Mouse (Mus musculus): Measurements from ENCODE around the gene Gm2a.

DNA sequence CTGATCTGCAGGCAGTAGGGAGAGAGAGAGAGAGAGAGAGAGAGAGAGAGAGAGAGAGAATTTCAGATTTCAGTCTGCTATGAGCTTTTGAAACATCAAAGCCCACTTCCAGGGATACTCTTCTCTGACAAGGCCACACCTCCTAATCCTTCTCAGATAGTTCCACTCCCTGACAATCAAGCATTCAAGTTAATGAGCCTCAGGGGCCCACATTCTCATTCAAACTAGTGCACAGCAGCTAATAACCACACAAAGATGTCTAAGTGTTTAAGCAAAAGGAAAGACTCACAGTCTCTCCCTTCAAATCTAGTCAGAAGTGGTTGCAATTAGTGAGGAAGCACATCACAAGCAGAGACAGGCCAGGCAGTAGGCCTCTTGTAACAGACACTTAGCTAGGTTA is 22.4 kb downstream of the Gm2a start:
- no peak for TF ChIP-seq POLR2A (IDR thresholded peaks at IDR 0.05; ENCODE audit: borderline replicate concordance, control insufficient read depth, low read depth, low read length)
- TF ChIP-seq CTCF (IDR thresholded peaks at IDR 0.05; ENCODE audit: control insufficient read depth, insufficient read depth, low read length), result no peak

Data from bone marrow, adult 2 months (tissue).